Mouse (Mus musculus) embryonic fibroblast, embryonic 13.5 days (primary cell): Measurements from ENCODE around the gene Gngt2.

Source experiments
- CTCF ChIP-seq: IDR thresholded peaks from 2 replicates; pipeline ENCODE4 v1.5.1; 2011; ENCODE audit warnings: mild to moderate bottlenecking, control low read depth, low read length, moderate library complexity, borderline replicate concordance; ENCODE audit not compliant: insufficient read depth
- POLR2A ChIP-seq: IDR thresholded peaks from 2 replicates; pipeline ENCODE4 v1.6.1; 2011; ENCODE audit warnings: low read depth, mild to moderate bottlenecking, control low read depth, low read length, moderate library complexity

- no peak for TF ChIP-seq POLR2A
- no peak for TF ChIP-seq CTCF
Measured at GRCm38 (mm10) chr11:95832129-95833005, 4.6 kb upstream of the Gngt2 start.
